Mouse (Mus musculus) intestine, embryonic 14.5 days (tissue): ENCODE measurements around the gene Rab31. TPM values are rescaled to one million over a fixed set of nuclear protein-coding genes. Genes with fewer than 3 reads are reported as not detected.

ENCODE experiments used
- ATAC-seq: fragments of 200-750 bp; cut with Nextera tagmentation; replicated peaks from 2 replicates; pipeline ENCODE4 v1.8.0; 2017; ENCODE audit warnings: low read depth, moderate number of reproducible peaks, moderate TSS enrichment, moderate library complexity; ENCODE audit not compliant: low FRiP score, low TSS enrichment
- DNase-seq: peaks from one replicate; pipeline ENCODE4 v3.0.0-alpha.2; 2018; ENCODE audit warnings: low spot score
- H3K27ac ChIP-seq: fragments of 300-500 bp; sonication (generic); 2 replicates; pipeline ENCODE4 v1.5.1; 2014; ENCODE audit warnings: low read depth, mild to moderate bottlenecking, control low read depth
- H3K27me3 ChIP-seq: fragments of 300-500 bp; sonication (generic); replicated peaks from 2 replicates; pipeline ENCODE4 v1.6.1; 2014; ENCODE audit warnings: low read length, control low read depth; ENCODE audit not compliant: control insufficient read depth, insufficient read depth
- H3K36me3 ChIP-seq: fragments of 300-500 bp; sonication (generic); 2 replicates; pipeline ENCODE4 v1.6.1; 2014; ENCODE audit warnings: low read length, control low read depth; ENCODE audit not compliant: control insufficient read depth, insufficient read depth
- H3K4me1 ChIP-seq: fragments of 300-500 bp; sonication (generic); replicated peaks from 2 replicates; pipeline ENCODE4 v1.6.1; 2014; ENCODE audit warnings: low read length, control low read depth, mixed read lengths; ENCODE audit not compliant: control insufficient read depth, insufficient read depth
- H3K4me2 ChIP-seq: fragments of 300-500 bp; sonication (generic); 2 replicates; pipeline ENCODE4 v1.6.1; 2014; ENCODE audit warnings: low read length
- H3K4me3 ChIP-seq: fragments of 300-500 bp; sonication (generic); 2 replicates; pipeline ENCODE4 v1.5.1; 2014; ENCODE audit warnings: low read depth, low read length, control low read depth, mixed read lengths
- H3K9ac ChIP-seq: fragments of 300-500 bp; sonication (generic); 2 replicates; pipeline ENCODE4 v1.6.1; 2014; ENCODE audit warnings: mild to moderate bottlenecking, low read length
- H3K9me3 ChIP-seq: fragments of 300-500 bp; sonication (generic); 2 replicates; pipeline ENCODE4 v1.6.1; 2016; ENCODE audit warnings: low read length, control low read depth; ENCODE audit not compliant: control insufficient read depth
- WGBS: fragments of 180-500 bp; shearing (Covaris S2); extraction: QIAGEN DNeasy Blood & Tissue Kit; methylation state at CpG from one replicate; pipeline ENCODE4 v1.1.7; 2014; 5-methylcytosine and 5-hydroxymethylcytosine counted together
- polyA plus RNA-seq: library from polyadenylated mRNA; unstranded; fragments of >200 nt; fragmentation: Nextera tagmentation; extraction: Ambion mirVana; gene quantifications from 2 replicates; pipeline ENCODE4 v1.2.1, GENCODE M21; 2014

The Rab31 gene
- polyA plus RNA-seq, 1 experiment from 2014 or later = 40.9 TPM

- Histone ChIP-seq H3K27ac (no peak overlapping the region), H3K9me3 (no peaks in the 10 kb centered on the region), H3K4me2 (no peak overlapping the region), H3K4me1 (peaks cover 46% of the 10 kb centered on the region), H3K9ac (no peak overlapping the region), H3K27me3 (no peaks in the 10 kb centered on the region), H3K4me3 (no peak overlapping the region), H3K36me3 (peaks cover 3% of the 10 kb centered on the region; the same call in 1 of the 2 replicates)
- 56% methylated on average over 7 of the region's 7 CpGs for WGBS
- ATAC-seq (no peak), DNase-seq (no peak)
These were observed 164.8 kb downstream of the Rab31 start for GRCm38 (mm10) chr17:65607574-65608311.

GRCm38 (mm10) chr17:65606014-65606413 is 166.5 kb downstream of the Rab31 start:
- peaks cover 3% of the 10 kb centered on the region; the same call in 1 of the 2 replicates for H3K36me3 ChIP-seq
- DNase-seq = no peak
- ATAC-seq = no peak
- no peak overlapping the region for H3K4me3 ChIP-seq
- no peaks in the 10 kb centered on the region for H3K27me3 ChIP-seq
- 81% methylated on average over 4 of the region's 4 CpGs for WGBS
- H3K4me2 ChIP-seq = no peak overlapping the region
- H3K9ac ChIP-seq = no peak overlapping the region
- H3K9me3 ChIP-seq = no peaks in the 10 kb centered on the region
- peaks cover 38% of the 10 kb centered on the region for H3K4me1 ChIP-seq
- H3K27ac ChIP-seq = no peak overlapping the region

- ATAC-seq (no peak), DNase-seq (no peak)
- no peak overlapping the region for H3K4me2 ChIP-seq
- H3K4me3 ChIP-seq = no peak overlapping the region
- H3K9me3 ChIP-seq = no peaks in the 10 kb centered on the region
- H3K27me3 ChIP-seq = no peaks in the 10 kb centered on the region
- H3K27ac ChIP-seq = no peak overlapping the region
- H3K36me3 ChIP-seq = peaks cover 3% of the 10 kb centered on the region; the same call in 1 of the 2 replicates
- peaks cover 35% of the 10 kb centered on the region for H3K4me1 ChIP-seq
- no peak overlapping the region for H3K9ac ChIP-seq
These were observed 167.7 kb downstream of the Rab31 start for GRCm38 (mm10) chr17:65604892-65605291.

GRCm38 (mm10) chr17:65604315-65604714 is 168.2 kb downstream of the Rab31 start:
- Histone ChIP-seq H3K36me3 (0 out of 2 replicates have a peak, but pooled peaks cover under 1% of the 10 kb centered on the region), H3K4me3 (no peak overlapping the region), H3K4me1 (peaks cover 31% of the 10 kb centered on the region), H3K4me2 (no peak overlapping the region), H3K9ac (no peak overlapping the region), H3K27me3 (no peaks in the 10 kb centered on the region), H3K9me3 (no peaks in the 10 kb centered on the region), H3K27ac (no peak overlapping the region)
- ATAC-seq = no peak
- no peak for DNase-seq

Other genes with a start within 250 kb of the Rab31 start
- not detected in 2 replicates for gene Tmem232, start 232.0 kb downstream of the Rab31 start, polyA plus RNA-seq
- gene Vapa, start 159.2 kb downstream of the Rab31 start, polyA plus RNA-seq = 186 and 200 TPM in 2 replicates
- gene Txndc2, start 130.6 kb downstream of the Rab31 start, polyA plus RNA-seq = not detected in 2 replicates
- gene Ppp4r1, start 9.8 kb upstream of the Rab31 start, polyA plus RNA-seq = 45.3 and 48.0 TPM in 2 replicates
- 62.0 and 67.7 TPM in 2 replicates for gene Ralbp1, start 113.0 kb upstream of the Rab31 start, polyA plus RNA-seq
- 104 and 114 TPM in 2 replicates for gene Twsg1, start 178.5 kb upstream of the Rab31 start, polyA plus RNA-seq